Mouse (Mus musculus) bone marrow macrophage, adult 2 months (primary cell): ENCODE results near the gene Gabbr2.

Experiments used
- CTCF ChIP-seq: IDR thresholded peaks from 2 replicates; pipeline ENCODE4 v1.5.1; 2012; ENCODE audit warnings: low read depth, mild to moderate bottlenecking, low read length, moderate library complexity
- POLR2A ChIP-seq: IDR thresholded peaks from 2 replicates; pipeline ENCODE4 v1.6.1; 2012; ENCODE audit warnings: mild to moderate bottlenecking, low read depth, low read length, borderline replicate concordance

GRCm38 (mm10) chr4:46661433-46661832 is 330.2 kb downstream of the Gabbr2 start:
- no peak for TF ChIP-seq POLR2A
- no peak for TF ChIP-seq CTCF
